Mouse (Mus musculus): ENCODE results near the gene Bsn. TPM values are rescaled to one million over a fixed set of nuclear protein-coding genes. Genes with fewer than 3 reads are reported as not detected.
A peak's percentile ranks its signal among the peaks of the same experiment; 100 is the strongest.

Gene Bsn
- polyA plus RNA-seq, 1 experiment = 70.0 TPM

- Histone ChIP-seq H3K27ac (ENCODE audit: insufficient read depth, low read length) (no peak overlapping the region), H3K4me1 (ENCODE audit: control insufficient read depth, insufficient read depth, low read length) (peaks cover 45% of the 10 kb centered on the region), H3K27me3 (ENCODE audit: control insufficient read depth, insufficient read depth, low read length) (no peaks in the 10 kb centered on the region), H3K4me3 (replicated peaks; ENCODE audit: insufficient read depth, low read depth, low read length) (no peak overlapping the region)
- 77% methylated on average over 23 of the region's 23 CpGs for WGBS
- peak in 1 of 2 experiments; percentile 48 for DNase-seq
- TF ChIP-seq POLR2A (IDR thresholded peaks at IDR 0.05; ENCODE audit: borderline replicate concordance, insufficient read depth, low read length) = no peak
- TF ChIP-seq CTCF (IDR thresholded peaks at IDR 0.05; ENCODE audit: borderline replicate concordance, insufficient read depth, low read depth, low read length) = no peak
These were observed 84.1 kb downstream of the Bsn start for GRCm38 (mm10) chr9:108106090-108106489.

DNA sequence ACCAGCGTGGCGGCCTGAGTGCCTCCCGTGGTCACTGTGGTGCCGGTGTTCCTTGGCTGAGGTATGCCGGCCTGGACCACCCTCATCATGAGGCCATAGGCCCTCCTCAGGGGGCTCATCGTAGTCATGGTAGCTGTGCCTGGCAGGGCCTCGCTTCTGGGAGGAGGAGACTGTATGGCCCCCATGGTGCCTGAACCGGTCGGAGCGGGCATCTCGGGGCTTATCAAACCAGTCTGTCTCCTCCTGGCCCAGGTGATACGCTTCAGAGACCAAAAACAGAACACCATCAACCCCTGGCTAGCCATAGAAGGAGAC, 84.7 kb downstream of the Bsn start:
- TF ChIP-seq CTCF (IDR thresholded peaks at IDR 0.05; ENCODE audit: borderline replicate concordance, insufficient read depth, low read depth, low read length) (no peak), POLR2A (IDR thresholded peaks at IDR 0.05; ENCODE audit: borderline replicate concordance, insufficient read depth, low read length) (no peak)
- H3K4me3 ChIP-seq (replicated peaks; ENCODE audit: insufficient read depth, low read depth, low read length) = no peak overlapping the region
- H3K4me1 ChIP-seq (ENCODE audit: control insufficient read depth, insufficient read depth, low read length) = peaks cover 44% of the 10 kb centered on the region
- WGBS = 12% methylated on average over 12 of the region's 12 CpGs
- no peaks in the 10 kb centered on the region for H3K27me3 ChIP-seq (ENCODE audit: control insufficient read depth, insufficient read depth, low read length)
- DNase-seq = no peak
- peak overlapping the region; percentile 52; the same call in 1 of the 2 replicates for H3K27ac ChIP-seq (ENCODE audit: insufficient read depth, low read length)

- Histone ChIP-seq H3K4me1 (ENCODE audit: control insufficient read depth, insufficient read depth, low read length) (peaks cover 41% of the 10 kb centered on the region), H3K27me3 (ENCODE audit: control insufficient read depth, insufficient read depth, low read length) (no peaks in the 10 kb centered on the region), H3K4me3 (replicated peaks; ENCODE audit: insufficient read depth, low read depth, low read length) (no peak overlapping the region), H3K27ac (ENCODE audit: insufficient read depth, low read length) (peak overlapping the region; percentile 52; the same call in 1 of the 2 replicates)
- TF ChIP-seq CTCF (IDR thresholded peaks at IDR 0.05; ENCODE audit: borderline replicate concordance, insufficient read depth, low read depth, low read length) (no peak), POLR2A (IDR thresholded peaks at IDR 0.05; ENCODE audit: borderline replicate concordance, insufficient read depth, low read length) (no peak)
- WGBS = 10% methylated on average over 31 of the region's 31 CpGs
- DNase-seq = peak; percentile 60 to 77
These were observed 85.2 kb downstream of the Bsn start for GRCm38 (mm10) chr9:108104766-108105548.

GRCm38 (mm10) chr9:108099619-108100018, 90.6 kb downstream of the Bsn start:
- Histone ChIP-seq H3K27ac (ENCODE audit: insufficient read depth, low read length) (peak overlapping the region; percentile 74), H3K27me3 (ENCODE audit: control insufficient read depth, insufficient read depth, low read length) (no peaks in the 10 kb centered on the region), H3K4me1 (ENCODE audit: control insufficient read depth, insufficient read depth, low read length) (peaks cover 49% of the 10 kb centered on the region), H3K4me3 (replicated peaks; ENCODE audit: insufficient read depth, low read depth, low read length) (no peak overlapping the region)
- TF ChIP-seq CTCF (IDR thresholded peaks at IDR 0.05; ENCODE audit: borderline replicate concordance, insufficient read depth, low read depth, low read length) (no peak), POLR2A (IDR thresholded peaks at IDR 0.05; ENCODE audit: borderline replicate concordance, insufficient read depth, low read length) (no peak)
- WGBS = 17% methylated on average over 8 of the region's 8 CpGs
- peak; percentile 64 to 66 for DNase-seq

DNA sequence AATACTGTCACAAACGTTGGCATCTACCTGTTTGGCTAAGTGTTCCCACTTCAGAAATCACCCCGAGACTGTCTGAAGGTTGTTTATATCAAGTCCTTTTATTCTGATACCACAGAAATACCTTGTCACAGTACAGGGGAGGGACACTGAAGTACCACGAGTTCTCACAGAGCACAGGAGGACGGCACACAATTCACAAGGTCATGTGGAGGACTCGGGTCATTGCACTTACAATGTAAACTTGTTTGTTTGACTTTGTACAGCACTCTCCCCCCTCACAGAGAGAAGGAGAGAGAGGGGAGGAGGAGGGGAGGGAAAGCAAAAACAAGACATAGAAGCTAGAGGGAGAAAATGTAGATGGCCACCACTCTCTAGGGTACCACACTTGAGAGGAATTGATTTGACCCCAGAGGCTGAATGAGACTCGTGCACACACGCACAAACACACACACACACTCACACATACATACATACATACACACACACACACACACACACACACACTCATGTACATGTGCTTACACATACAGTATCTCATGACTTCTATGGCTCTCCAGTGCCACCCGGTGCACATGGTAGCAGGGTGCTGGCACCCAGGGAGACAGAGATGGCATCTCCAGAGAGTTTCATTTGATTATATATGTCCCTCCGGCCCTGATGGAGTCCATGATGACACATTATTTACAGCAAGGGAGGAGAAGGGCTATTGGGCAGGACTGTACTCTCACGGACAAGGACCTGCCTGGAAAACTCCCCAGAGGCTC, 94.1 kb downstream of the Bsn start:
- Histone ChIP-seq H3K4me1 (ENCODE audit: control insufficient read depth, insufficient read depth, low read length) (peaks cover 26% of the 10 kb centered on the region), H3K27me3 (ENCODE audit: control insufficient read depth, insufficient read depth, low read length) (no peaks in the 10 kb centered on the region), H3K4me3 (replicated peaks; ENCODE audit: insufficient read depth, low read depth, low read length) (no peak overlapping the region), H3K27ac (ENCODE audit: insufficient read depth, low read length) (no peak overlapping the region; the same call in 1 of the 2 replicates)
- no peak for DNase-seq
- TF ChIP-seq POLR2A (IDR thresholded peaks at IDR 0.05; ENCODE audit: borderline replicate concordance, insufficient read depth, low read length) = no peak
- no peak for TF ChIP-seq CTCF (IDR thresholded peaks at IDR 0.05; ENCODE audit: borderline replicate concordance, insufficient read depth, low read depth, low read length)
- 52% methylated on average over 10 of the region's 10 CpGs for WGBS

GRCm38 (mm10) chr9:108095518-108095917, 94.7 kb downstream of the Bsn start:
- Histone ChIP-seq H3K4me3 (replicated peaks; ENCODE audit: insufficient read depth, low read depth, low read length) (no peak overlapping the region), H3K27ac (ENCODE audit: insufficient read depth, low read length) (no peak overlapping the region; the same call in 1 of the 2 replicates), H3K27me3 (ENCODE audit: control insufficient read depth, insufficient read depth, low read length) (no peaks in the 10 kb centered on the region), H3K4me1 (ENCODE audit: control insufficient read depth, insufficient read depth, low read length) (peaks cover 22% of the 10 kb centered on the region)
- WGBS = 12% methylated on average over 3 of the region's 3 CpGs
- DNase-seq = peak; percentile 71 to 78
- TF ChIP-seq CTCF (IDR thresholded peaks at IDR 0.05; ENCODE audit: borderline replicate concordance, insufficient read depth, low read depth, low read length) = peak; percentile 83
- no peak for TF ChIP-seq POLR2A (IDR thresholded peaks at IDR 0.05; ENCODE audit: borderline replicate concordance, insufficient read depth, low read length)

GRCm38 (mm10) chr9:108094998-108095411, 95.2 kb downstream of the Bsn start:
- Histone ChIP-seq H3K4me3 (replicated peaks; ENCODE audit: insufficient read depth, low read depth, low read length) (peak overlapping the region; percentile 61), H3K27ac (ENCODE audit: insufficient read depth, low read length) (peak overlapping the region; percentile 23; the same call in 1 of the 2 replicates), H3K27me3 (ENCODE audit: control insufficient read depth, insufficient read depth, low read length) (no peaks in the 10 kb centered on the region), H3K4me1 (ENCODE audit: control insufficient read depth, insufficient read depth, low read length) (peaks cover 22% of the 10 kb centered on the region)
- DNase-seq = peak in 1 of 2 experiments; percentile 62
- under 1% methylated on average over 16 of the region's 16 CpGs for WGBS
- TF ChIP-seq CTCF (IDR thresholded peaks at IDR 0.05; ENCODE audit: borderline replicate concordance, insufficient read depth, low read depth, low read length) = no peak
- TF ChIP-seq POLR2A (IDR thresholded peaks at IDR 0.05; ENCODE audit: borderline replicate concordance, insufficient read depth, low read length) = no peak
